Mouse (Mus musculus): Measurements from ENCODE around the gene Plekhg4. TPM values are rescaled to one million over a fixed set of nuclear protein-coding genes. Genes with fewer than 3 reads are reported as not detected.

Gene Plekhg4
- polyA plus RNA-seq, 1 experiment from 2014 or later = 0.81 TPM

- Histone ChIP-seq H3K9me3 (no peaks in the 10 kb centered on the region), H3K9ac (no peak overlapping the region), H3K4me2 (no peak overlapping the region), H3K36me3 (no peaks in the 10 kb centered on the region), H3K4me3 (no peak overlapping the region), H3K27me3 (peaks cover 32% of the 10 kb centered on the region), H3K4me1 (peaks cover 7% of the 10 kb centered on the region), H3K27ac (no peak overlapping the region)
- ATAC-seq (ENCODE audit: insufficient number of reproducible peaks, insufficient read depth, low FRiP score, low TSS enrichment, low read depth) = no peak
- WGBS = 98% methylated on average over 6 of the region's 6 CpGs
Measured at GRCm38 (mm10) chr8:105409947-105410346, 36.9 kb downstream of the Plekhg4 start.

- Histone ChIP-seq H3K27me3 (peaks cover 40% of the 10 kb centered on the region), H3K27ac (no peak within 1 kb of the TSS), H3K4me3 (peak within 1 kb of the TSS; percentile 35), H3K4me2 (peak within 1 kb of the TSS; percentile 58), H3K9me3 (no peaks in the 10 kb centered on the region), H3K4me1 (peaks cover 7% of the 10 kb centered on the region), H3K9ac (0 out of 2 replicates have a peak within 1 kb of the TSS, but pooled peaks have one; percentile 16), H3K36me3 (no peaks in the 10 kb centered on the region)
- 0 out of 2 replicates have a peak, but pooled peaks have one; percentile 37 for ATAC-seq (ENCODE audit: insufficient number of reproducible peaks, insufficient read depth, low FRiP score, low TSS enrichment, low read depth)
- 2% methylated on average over 33 of the region's 34 CpGs for WGBS
Measured at GRCm38 (mm10) chr8:105413391-105413790, 40.3 kb downstream of the Plekhg4 start, which contains the start of the genes Kctd19 and Lrrc36. TSS of gene Kctd19 (minus strand) at chr8:105413502. TSS of gene Lrrc36 (plus strand) at chr8:105413571.

DNA sequence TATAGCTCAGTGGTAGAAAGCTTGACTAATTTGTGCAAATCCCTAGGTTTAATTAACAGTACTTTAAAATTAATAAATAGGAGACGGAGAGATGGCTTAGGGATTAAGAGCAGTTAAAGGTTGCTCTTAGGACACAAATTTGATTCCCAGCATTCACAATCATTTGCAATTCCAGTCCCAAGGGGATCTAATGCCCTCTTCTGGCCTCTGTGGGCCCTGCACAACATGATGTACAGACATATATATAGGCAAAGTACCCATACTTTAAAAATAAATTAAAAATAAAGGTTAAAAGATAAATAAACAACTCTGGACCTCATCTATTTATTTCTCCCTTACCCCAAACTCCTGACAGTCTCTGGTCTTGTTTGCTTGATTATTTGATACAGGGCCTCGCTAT, 45.9 kb downstream of the Plekhg4 start:
- Histone ChIP-seq H3K4me1 (no peaks in the 10 kb centered on the region), H3K27me3 (peaks cover 18% of the 10 kb centered on the region), H3K36me3 (no peaks in the 10 kb centered on the region), H3K4me3 (no peak overlapping the region), H3K4me2 (no peak overlapping the region), H3K27ac (no peak overlapping the region), H3K9ac (no peak overlapping the region), H3K9me3 (no peaks in the 10 kb centered on the region)
- ATAC-seq (ENCODE audit: insufficient number of reproducible peaks, insufficient read depth, low FRiP score, low TSS enrichment, low read depth) = no peak
- 73% methylated on average over 2 of the region's 2 CpGs for WGBS

DNA sequence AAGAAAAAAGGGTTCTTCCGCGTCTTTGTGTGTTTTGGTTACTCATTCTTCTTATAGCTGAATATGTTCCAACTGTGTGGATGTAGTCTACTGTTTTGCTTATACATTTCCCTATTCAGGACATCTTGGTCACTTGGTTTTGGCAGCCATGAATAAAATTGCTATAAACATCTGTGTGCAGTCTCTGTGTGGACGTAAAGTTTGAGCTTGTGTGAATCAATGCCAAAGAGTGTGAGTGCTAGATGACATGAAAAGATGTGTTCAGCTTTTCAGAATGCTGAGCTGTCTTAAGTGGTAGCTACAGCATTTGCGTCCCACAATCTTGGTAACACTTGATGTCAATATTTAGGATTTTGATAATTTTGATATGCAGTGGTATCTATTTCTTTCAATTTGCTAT, 46.7 kb downstream of the Plekhg4 start:
- Histone ChIP-seq H3K27ac (no peak overlapping the region), H3K27me3 (peaks cover 9% of the 10 kb centered on the region), H3K9me3 (no peaks in the 10 kb centered on the region), H3K9ac (no peak overlapping the region), H3K36me3 (no peaks in the 10 kb centered on the region), H3K4me1 (no peaks in the 10 kb centered on the region), H3K4me2 (no peak overlapping the region), H3K4me3 (no peak overlapping the region)
- ATAC-seq (ENCODE audit: insufficient number of reproducible peaks, insufficient read depth, low FRiP score, low TSS enrichment, low read depth) = no peak
- 90% methylated on average over 4 of the region's 4 CpGs for WGBS

- no peak overlapping the region for H3K4me3 ChIP-seq
- ATAC-seq (ENCODE audit: insufficient number of reproducible peaks, insufficient read depth, low FRiP score, low TSS enrichment, low read depth) = no peak
- H3K9me3 ChIP-seq = no peaks in the 10 kb centered on the region
Measured at GRCm38 (mm10) chr8:105422006-105422405, 48.9 kb downstream of the Plekhg4 start.

GRCm38 (mm10) chr8:105426878-105427277, 53.8 kb downstream of the Plekhg4 start:
- H3K4me1 ChIP-seq = no peaks in the 10 kb centered on the region
- no peak for ATAC-seq (ENCODE audit: insufficient number of reproducible peaks, insufficient read depth, low FRiP score, low TSS enrichment, low read depth)
- no peaks in the 10 kb centered on the region for H3K36me3 ChIP-seq
- H3K9me3 ChIP-seq = no peaks in the 10 kb centered on the region
- WGBS = 76% methylated on average over 6 of the region's 6 CpGs
- H3K4me2 ChIP-seq = no peak overlapping the region
- H3K27ac ChIP-seq = no peak overlapping the region
- no peak overlapping the region for H3K4me3 ChIP-seq
- H3K9ac ChIP-seq = no peak overlapping the region
- H3K27me3 ChIP-seq = no peaks in the 10 kb centered on the region

More at GRCm38 (mm10) chr8:105422006-105422405, 48.9 kb downstream of the Plekhg4 start:
- Histone ChIP-seq H3K4me1 (no peaks in the 10 kb centered on the region), H3K27me3 (no peaks in the 10 kb centered on the region), H3K9ac (no peak overlapping the region), H3K4me2 (no peak overlapping the region), H3K36me3 (no peaks in the 10 kb centered on the region), H3K27ac (no peak overlapping the region)
- 64% methylated on average over 1 of the region's 1 CpGs for WGBS

- H3K9ac ChIP-seq = no peak overlapping the region
- no peak for ATAC-seq (ENCODE audit: insufficient number of reproducible peaks, insufficient read depth, low FRiP score, low TSS enrichment, low read depth)
- H3K4me2 ChIP-seq = no peak overlapping the region
- WGBS = 50% methylated on average over 7 of the region's 7 CpGs
- H3K27ac ChIP-seq = no peak overlapping the region
- no peak overlapping the region for H3K4me3 ChIP-seq
- H3K9me3 ChIP-seq = no peaks in the 10 kb centered on the region
- peaks cover 9% of the 10 kb centered on the region; the same call in 1 of the 2 replicates for H3K4me1 ChIP-seq
- no peaks in the 10 kb centered on the region for H3K27me3 ChIP-seq
- H3K36me3 ChIP-seq = no peaks in the 10 kb centered on the region
Measured at GRCm38 (mm10) chr8:105431743-105432515, 58.9 kb downstream of the Plekhg4 start.

Other genes starting within 250 kb of the Plekhg4 start
- 0.18 TPM in 1 of 2 replicates, not detected in the other for gene Ces4a, start 241.5 kb upstream of the Plekhg4 start, polyA plus RNA-seq (2015; fragmentation: Nextera tagmentation; extraction: Ambion mirVana)
- gene Cbfb, start 202.6 kb upstream of the Plekhg4 start, polyA plus RNA-seq (2015; fragmentation: Nextera tagmentation; extraction: Ambion mirVana) = 102 and 118 TPM in 2 replicates
- gene D230025D16Rik, start 148.1 kb upstream of the Plekhg4 start, polyA plus RNA-seq (2015; fragmentation: Nextera tagmentation; extraction: Ambion mirVana) = 24.5 and 26.6 TPM in 2 replicates
- 25.9 and 29.7 TPM in 2 replicates for gene B3gnt9, start 118.1 kb upstream of the Plekhg4 start, polyA plus RNA-seq (2015; fragmentation: Nextera tagmentation; extraction: Ambion mirVana)
- gene Tradd, start 108.7 kb upstream of the Plekhg4 start, polyA plus RNA-seq (2015; fragmentation: Nextera tagmentation; extraction: Ambion mirVana) = 22.8 and 24.7 TPM in 2 replicates
- 2.1 TPM in 2 replicates for gene Fbxl8, start 108.6 kb upstream of the Plekhg4 start, polyA plus RNA-seq (2015; fragmentation: Nextera tagmentation; extraction: Ambion mirVana)
- gene Hsf4, start 103.5 kb upstream of the Plekhg4 start, polyA plus RNA-seq (2015; fragmentation: Nextera tagmentation; extraction: Ambion mirVana) = 0.13 and 0.22 TPM in 2 replicates
- gene Nol3, start 97.1 kb upstream of the Plekhg4 start, polyA plus RNA-seq (2015; fragmentation: Nextera tagmentation; extraction: Ambion mirVana) = 1.8 and 2.8 TPM in 2 replicates
- gene 4931428F04Rik, start 83.4 kb upstream of the Plekhg4 start, polyA plus RNA-seq (2015; fragmentation: Nextera tagmentation; extraction: Ambion mirVana) = 22.1 and 23.0 TPM in 2 replicates
- 10.2 and 11.1 TPM in 2 replicates for gene Exoc3l, start 77.2 kb upstream of the Plekhg4 start, polyA plus RNA-seq (2015; fragmentation: Nextera tagmentation; extraction: Ambion mirVana)
- 78.9 and 81.7 TPM in 2 replicates for gene E2f4, start 75.6 kb upstream of the Plekhg4 start, polyA plus RNA-seq (2015; fragmentation: Nextera tagmentation; extraction: Ambion mirVana)
- 6.0 and 6.7 TPM in 2 replicates for gene Elmo3, start 67.7 kb upstream of the Plekhg4 start, polyA plus RNA-seq (2015; fragmentation: Nextera tagmentation; extraction: Ambion mirVana)
- 1.3 and 1.8 TPM in 2 replicates for gene Lrrc29, start 47.0 kb upstream of the Plekhg4 start, polyA plus RNA-seq (2015; fragmentation: Nextera tagmentation; extraction: Ambion mirVana)
- 121 TPM in 2 replicates for gene Tmem208, start 46.9 kb upstream of the Plekhg4 start, polyA plus RNA-seq (2015; fragmentation: Nextera tagmentation; extraction: Ambion mirVana)
- 2.3 and 3.0 TPM in 2 replicates for gene Fhod1, start 25.3 kb upstream of the Plekhg4 start, polyA plus RNA-seq (2015; fragmentation: Nextera tagmentation; extraction: Ambion mirVana)
- 5.9 and 6.0 TPM in 2 replicates for gene Slc9a5, start 24.4 kb upstream of the Plekhg4 start, polyA plus RNA-seq (2015; fragmentation: Nextera tagmentation; extraction: Ambion mirVana)
- gene Kctd19, start 40.2 kb downstream of the Plekhg4 start, polyA plus RNA-seq (2015; fragmentation: Nextera tagmentation; extraction: Ambion mirVana) = not detected in 2 replicates
- 0.22 TPM in 1 of 2 replicates, not detected in the other for gene Lrrc36, start 40.3 kb downstream of the Plekhg4 start, polyA plus RNA-seq (2015; fragmentation: Nextera tagmentation; extraction: Ambion mirVana)
- 18.7 and 23.1 TPM in 2 replicates for gene Tppp3, start 98.3 kb downstream of the Plekhg4 start, polyA plus RNA-seq (2015; fragmentation: Nextera tagmentation; extraction: Ambion mirVana)
- gene Zdhhc1, start 123.6 kb downstream of the Plekhg4 start, polyA plus RNA-seq (2015; fragmentation: Nextera tagmentation; extraction: Ambion mirVana) = 52.2 and 53.3 TPM in 2 replicates
- gene Hsd11b2, start 145.5 kb downstream of the Plekhg4 start, polyA plus RNA-seq (2015; fragmentation: Nextera tagmentation; extraction: Ambion mirVana) = 0.87 and 1.1 TPM in 2 replicates
- 78.4 and 80.4 TPM in 2 replicates for gene Atp6v0d1, start 192.8 kb downstream of the Plekhg4 start, polyA plus RNA-seq (2015; fragmentation: Nextera tagmentation; extraction: Ambion mirVana)
- 18.6 and 18.7 TPM in 2 replicates for gene Ripor1, start 232.0 kb downstream of the Plekhg4 start, polyA plus RNA-seq (2015; fragmentation: Nextera tagmentation; extraction: Ambion mirVana)